Mouse (Mus musculus) forebrain, embryonic 12.5 days (tissue): ENCODE measurements around the gene Rhno1. TPM values are rescaled to one million over a fixed set of nuclear protein-coding genes. Genes with fewer than 3 reads are reported as not detected.

Source experiments
- ATAC-seq: fragments of 200-750 bp; cut with Nextera tagmentation; 2 replicates; pipeline ENCODE4 v1.8.0; 2017; ENCODE audit warnings: moderate TSS enrichment; ENCODE audit not compliant: low FRiP score
- H3K27ac ChIP-seq: fragments of 300-500 bp; sonication (generic); 2 replicates; pipeline ENCODE4 v1.5.1; 2016; ENCODE audit warnings: mild to moderate bottlenecking
- H3K27me3 ChIP-seq: fragments of 300-500 bp; sonication (generic); 2 replicates; pipeline ENCODE4 v1.6.1; 2016; ENCODE audit warnings: mild to moderate bottlenecking
- H3K36me3 ChIP-seq: fragments of 300-500 bp; sonication (generic); replicated peaks from 2 replicates; pipeline ENCODE4 v1.6.1; 2016; ENCODE audit warnings: mild to moderate bottlenecking
- H3K4me1 ChIP-seq: fragments of 300-500 bp; sonication (generic); 2 replicates; pipeline ENCODE4 v1.6.1; 2016
- H3K4me2 ChIP-seq: fragments of 300-500 bp; sonication (generic); 2 replicates; pipeline ENCODE4 v1.6.1; 2016; ENCODE audit warnings: mild to moderate bottlenecking, moderate library complexity
- H3K4me3 ChIP-seq: fragments of 300-500 bp; sonication (generic); replicated peaks from 2 replicates; pipeline ENCODE4 v1.5.1; 2016; ENCODE audit warnings: mild to moderate bottlenecking
- H3K9ac ChIP-seq: fragments of 300-500 bp; sonication (generic); 2 replicates; pipeline ENCODE4 v1.6.1; 2016; ENCODE audit warnings: mild to moderate bottlenecking
- H3K9me3 ChIP-seq: fragments of 300-500 bp; sonication (generic); 2 replicates; pipeline ENCODE4 v1.6.1; 2016
- WGBS: fragments of 180-500 bp; shearing (Covaris S2); methylation state at CpG from one replicate; pipeline ENCODE4 v1.1.7; 2016; 5-methylcytosine and 5-hydroxymethylcytosine counted together
- polyA plus RNA-seq: library from polyadenylated mRNA; unstranded; fragments of >200 nt; fragmentation: Nextera tagmentation; extraction: Ambion mirVana; gene quantifications from 2 replicates; pipeline ENCODE4 v1.2.1, GENCODE M21; 2016

Gene Rhno1
- polyA plus RNA-seq, 1 experiment from 2014 or later: 183 TPM

DNA sequence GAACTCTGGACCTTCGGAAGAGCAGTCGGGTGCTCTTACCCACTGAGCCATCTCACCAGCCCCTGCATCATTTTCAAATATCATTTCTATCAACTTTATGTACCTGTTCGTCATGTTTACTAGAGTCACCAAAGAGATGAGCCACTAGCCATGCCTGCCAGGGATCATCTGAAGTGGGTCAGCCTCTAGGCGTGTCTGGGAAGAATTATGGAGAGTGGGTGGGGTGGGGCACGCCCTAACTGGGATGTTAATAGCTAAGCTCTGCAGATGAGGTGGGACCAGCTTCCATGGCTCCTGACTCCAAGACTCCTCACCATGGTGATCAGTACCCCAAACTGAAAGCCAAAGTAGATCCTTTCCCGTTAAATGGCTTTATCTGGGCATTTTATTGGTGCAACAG lies 47.9 kb downstream of the Rhno1 start:
- 91% methylated on average over 6 of the region's 6 CpGs for WGBS
- no peaks in the 10 kb centered on the region for H3K27me3 ChIP-seq
- no peak overlapping the region for H3K9ac ChIP-seq
- no peak overlapping the region for H3K4me3 ChIP-seq
- no peak overlapping the region for H3K27ac ChIP-seq
- H3K4me2 ChIP-seq: no peak overlapping the region
- no peak for ATAC-seq
- no peaks in the 10 kb centered on the region for H3K4me1 ChIP-seq
- H3K9me3 ChIP-seq: no peaks in the 10 kb centered on the region
- no peaks in the 10 kb centered on the region for H3K36me3 ChIP-seq

DNA sequence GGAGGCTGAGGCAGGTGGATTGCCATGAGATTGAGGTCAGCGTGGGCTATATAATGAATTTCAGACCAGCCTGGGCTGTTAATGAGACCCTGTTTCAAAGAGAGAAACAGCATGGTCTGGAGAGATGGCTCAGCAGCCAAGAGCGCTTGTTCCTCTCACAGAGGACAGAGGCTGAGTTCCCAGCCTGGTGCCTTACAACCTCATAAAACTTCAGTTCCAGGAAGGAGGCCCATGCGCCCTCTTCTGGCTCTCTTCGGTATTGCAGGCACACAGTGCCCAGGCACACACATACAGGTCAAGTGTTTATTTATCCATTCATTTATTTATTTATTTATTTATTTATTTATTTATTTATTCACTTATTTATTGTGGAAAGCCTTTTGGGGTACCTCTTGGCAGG lies 54.4 kb downstream of the Rhno1 start:
- Histone ChIP-seq H3K4me1 (no peaks in the 10 kb centered on the region), H3K36me3 (no peaks in the 10 kb centered on the region), H3K9me3 (no peaks in the 10 kb centered on the region), H3K9ac (no peak overlapping the region), H3K27ac (no peak overlapping the region), H3K27me3 (no peaks in the 10 kb centered on the region), H3K4me3 (no peak overlapping the region), H3K4me2 (no peak overlapping the region)
- ATAC-seq: peak; percentile 61; the same call in 1 of the 2 replicates
- WGBS: 29% methylated on average over 4 of the region's 4 CpGs

Other genes with a start within 250 kb of the Rhno1 start
- gene Tspan9, start 219.3 kb downstream of the Rhno1 start, polyA plus RNA-seq: 30.1 and 34.5 TPM in 2 replicates
- gene Tead4, start 62.1 kb downstream of the Rhno1 start, polyA plus RNA-seq: 0.85 and 0.88 TPM in 2 replicates
- gene Tulp3, start 7.1 kb downstream of the Rhno1 start, polyA plus RNA-seq: 15.4 and 19.7 TPM in 2 replicates
- 74.6 and 86.2 TPM in 2 replicates for gene Foxm1, start 56 bp upstream of the Rhno1 start, polyA plus RNA-seq
- gene Tex52, start 12.5 kb upstream of the Rhno1 start, polyA plus RNA-seq: 0.88 and 1.0 TPM in 2 replicates
- gene Gm44596, start 12.6 kb upstream of the Rhno1 start, polyA plus RNA-seq: not detected in 2 replicates
- 3.6 and 3.9 TPM in 2 replicates for gene Nrip2, start 36.4 kb upstream of the Rhno1 start, polyA plus RNA-seq
- gene Itfg2, start 62.0 kb upstream of the Rhno1 start, polyA plus RNA-seq: 34.7 and 37.2 TPM in 2 replicates
- 525 and 564 TPM in 2 replicates for gene Fkbp4, start 75.8 kb upstream of the Rhno1 start, polyA plus RNA-seq
- gene Pzp, start 163.8 kb upstream of the Rhno1 start, polyA plus RNA-seq: 0.04 TPM in 1 of 2 replicates, not detected in the other
- gene A2ml1, start 218.7 kb upstream of the Rhno1 start, polyA plus RNA-seq: 0.57 and 1.2 TPM in 2 replicates